Mouse (Mus musculus) right cerebral cortex, postnatal 36 days (tissue): ENCODE results near the gene Colgalt1.

Experiments used
- DNase-seq, 2 experiments: peaks; one replicate each; pipeline ENCODE4 v3.0.0; 2022; ENCODE audit warnings: low spot score in 2 of 2, mixed read lengths in 1 of 2

Gene Colgalt1

DNA sequence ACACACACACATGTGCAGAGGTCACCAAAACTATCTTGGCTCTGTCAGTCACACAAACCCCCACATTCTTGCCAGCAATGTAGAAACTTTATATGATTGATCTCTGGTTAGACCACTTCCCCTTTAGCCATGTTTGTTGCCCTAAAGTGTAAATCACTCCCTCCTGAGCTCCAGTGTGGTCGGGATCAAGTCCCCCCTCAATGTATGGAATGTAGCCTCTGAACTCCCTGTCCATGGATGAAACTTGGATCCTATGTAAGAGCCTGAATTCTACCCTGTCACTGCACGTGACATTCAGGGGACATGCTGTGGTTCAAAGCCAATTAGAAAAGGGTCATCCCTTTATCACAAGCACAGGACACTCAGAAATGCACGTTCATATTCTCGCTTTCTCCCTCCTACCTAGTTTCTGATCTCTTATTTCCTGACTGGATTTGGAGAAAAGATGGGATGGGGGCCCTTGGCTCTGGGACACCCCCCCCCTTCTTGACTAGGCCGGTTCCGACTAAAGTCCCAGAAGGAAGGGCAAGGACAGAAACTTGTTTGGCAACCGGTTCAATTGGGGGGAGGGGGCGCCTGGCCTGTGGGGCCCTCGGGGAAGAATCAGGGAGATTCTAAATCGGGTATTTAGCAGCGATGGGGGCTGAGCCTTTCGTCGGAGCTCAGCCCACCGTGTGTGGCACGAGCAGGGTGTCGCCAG is 17.7 kb downstream of the Colgalt1 start:
- no peak for DNase-seq

GRCm38 (mm10) chr8:71629096-71629697 is 18.4 kb downstream of the Colgalt1 start:
- peak; percentile 84 to 89 for DNase-seq

DNA sequence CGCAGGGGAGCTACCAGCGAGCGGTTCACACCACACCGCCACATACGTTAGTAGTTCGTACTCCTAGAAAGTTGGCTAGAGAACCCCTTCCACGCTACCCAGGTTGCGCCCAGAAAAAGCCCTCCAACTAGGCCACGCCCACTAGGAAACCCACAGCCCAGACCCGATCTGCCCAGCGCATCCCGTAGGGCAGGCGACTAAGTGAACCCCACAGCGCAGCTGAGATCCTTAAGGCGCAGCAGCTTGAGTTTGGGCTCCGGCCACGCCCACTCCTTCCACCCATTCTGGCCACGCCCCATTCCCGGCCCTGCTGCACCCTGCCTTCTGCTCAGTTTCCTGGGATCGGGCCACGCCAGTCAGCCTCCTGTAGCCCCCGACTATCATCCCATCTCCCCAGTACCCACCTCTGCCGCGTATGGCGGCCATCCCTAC is 19.0 kb downstream of the Colgalt1 start:
- DNase-seq, result no peak

DNA sequence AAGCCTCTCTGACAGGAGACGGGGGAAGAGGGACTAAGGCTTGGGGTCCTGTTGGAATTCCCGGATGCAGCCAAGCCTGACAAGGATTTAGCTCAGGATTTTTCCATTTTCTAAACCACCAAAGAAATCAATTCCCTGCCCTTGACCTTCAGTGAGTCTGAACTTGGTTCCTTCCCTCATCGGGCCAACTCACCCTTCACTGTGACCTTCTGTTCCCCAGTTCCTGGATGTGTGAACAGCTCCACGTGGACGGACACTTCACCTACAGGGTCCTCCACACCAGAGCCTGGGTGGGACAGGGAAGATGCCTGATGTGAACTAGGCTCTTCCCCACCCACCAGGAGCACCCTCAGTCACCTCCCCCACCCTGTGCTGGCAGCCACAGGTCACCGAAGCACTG is 20.0 kb downstream of the Colgalt1 start:
- no peak for DNase-seq

DNA sequence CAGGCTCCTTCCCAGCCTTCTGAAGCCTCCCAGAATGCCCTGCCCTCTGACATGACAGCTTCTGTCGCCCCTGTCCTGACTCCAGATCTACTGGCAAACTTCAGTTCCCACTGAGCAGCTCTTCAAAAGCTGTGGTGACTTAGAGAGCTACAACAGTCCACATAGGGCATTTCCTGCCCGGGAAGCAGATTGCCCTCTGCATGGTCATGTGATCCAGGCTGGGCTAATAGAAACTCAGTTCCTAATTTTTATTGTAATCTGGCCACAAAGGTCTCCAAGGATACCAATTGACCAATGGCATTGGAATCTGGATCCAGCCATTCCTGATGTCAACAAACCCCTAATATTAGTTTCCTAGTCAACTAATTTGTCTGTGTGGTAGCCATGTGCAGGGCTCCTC is 21.1 kb downstream of the Colgalt1 start:
- no peak for DNase-seq

DNA sequence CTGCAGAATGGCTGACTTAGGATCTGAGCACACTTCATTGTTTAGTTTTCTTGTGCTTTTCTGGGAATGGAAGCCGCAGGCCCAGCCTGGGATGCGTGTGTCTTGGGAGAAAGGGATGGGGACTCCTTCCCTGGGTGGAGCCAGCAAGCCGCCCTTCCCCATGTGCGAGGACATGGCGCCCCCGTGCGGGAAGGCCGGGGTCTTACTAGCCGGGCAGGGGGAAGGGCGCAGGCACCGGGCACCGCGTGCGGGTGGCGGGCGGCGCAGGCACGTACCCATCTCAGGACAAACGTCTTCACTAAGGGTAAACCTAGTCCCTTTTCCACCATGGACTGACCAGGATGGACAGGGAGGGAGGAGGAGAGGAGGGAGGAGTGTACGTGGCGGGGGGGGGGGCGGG is 22.4 kb downstream of the Colgalt1 start:
- no peak for DNase-seq

GRCm38 (mm10) chr8:71633981-71634667 is 23.3 kb downstream of the Colgalt1 start:
- DNase-seq, result no peak

GRCm38 (mm10) chr8:71637149-71638095 is 26.6 kb downstream of the Colgalt1 start:
- no peak for DNase-seq

GRCm38 (mm10) chr8:71638321-71638720 is 27.5 kb downstream of the Colgalt1 start:
- no peak for DNase-seq

DNA sequence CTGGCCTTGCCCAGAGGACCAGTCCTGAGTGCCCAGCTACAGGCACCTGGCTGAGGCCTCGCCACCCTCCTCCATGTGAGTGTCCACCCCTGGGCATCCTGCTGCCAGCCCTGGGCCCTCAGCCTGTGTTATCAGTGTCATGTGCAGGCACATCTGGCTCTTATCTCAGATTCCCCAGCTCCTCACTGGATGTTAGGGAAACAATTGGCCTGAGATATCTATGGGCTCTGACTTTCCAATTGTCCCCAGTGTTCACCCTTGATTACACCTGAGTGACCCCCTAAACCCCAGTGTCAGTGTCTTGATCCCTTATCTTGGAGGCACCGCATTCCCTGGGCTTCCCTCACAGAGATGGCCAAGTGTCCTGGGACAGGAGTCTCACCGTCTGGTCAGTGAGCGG is 28.5 kb downstream of the Colgalt1 start:
- no peak for DNase-seq

GRCm38 (mm10) chr8:71645510-71645909 is 34.7 kb downstream of the Colgalt1 start:
- no peak for DNase-seq

DNA sequence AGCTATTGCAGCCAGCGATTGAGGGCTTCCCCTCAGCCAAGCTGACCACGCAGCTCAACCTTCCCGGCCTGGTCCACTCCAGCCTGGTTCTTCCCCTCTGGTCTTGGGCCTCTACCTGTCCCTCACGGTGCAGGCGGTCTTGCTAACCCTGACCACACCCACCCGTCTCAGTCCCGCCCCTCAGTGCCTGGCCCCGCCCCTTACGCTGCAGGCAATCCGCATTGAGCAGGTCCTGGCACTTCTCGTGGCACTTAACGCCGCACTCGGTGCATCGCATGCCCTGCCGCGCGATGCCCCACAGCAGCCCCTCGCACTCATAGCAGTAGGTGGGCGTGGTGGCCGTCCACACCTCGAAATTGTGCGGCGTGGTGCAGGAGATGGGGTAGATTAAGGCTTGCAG is 43.8 kb downstream of the Colgalt1 start:
- no peak for DNase-seq

- no peak for DNase-seq
Observed at GRCm38 (mm10) chr8:71657816-71658215, 47.0 kb downstream of the Colgalt1 start.

DNA sequence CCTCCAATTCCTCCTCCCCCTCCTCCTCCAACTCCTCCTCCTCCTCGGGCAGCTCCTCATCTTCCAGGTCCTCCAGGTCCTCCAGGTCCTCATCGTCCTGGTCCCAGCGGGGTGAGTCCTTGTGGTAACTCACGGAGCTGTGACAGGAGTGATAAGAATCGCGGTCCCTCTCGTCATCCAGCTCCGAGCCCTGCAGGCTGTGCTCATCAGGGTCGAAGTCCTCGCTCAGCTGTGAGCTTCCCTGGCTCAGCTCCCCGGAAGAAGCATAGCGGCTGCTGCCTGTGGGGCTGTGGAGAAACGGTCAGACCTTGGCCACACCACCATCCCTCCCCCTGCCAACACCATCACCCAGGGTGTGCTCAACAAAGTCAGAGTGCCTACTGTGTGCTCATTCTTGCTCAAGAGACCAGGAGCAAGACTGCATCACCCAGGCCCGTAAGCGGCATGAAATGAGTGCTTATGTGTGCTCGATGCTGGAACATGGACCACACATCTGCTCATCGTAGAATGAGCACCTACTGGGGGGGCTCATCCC is 47.8 kb downstream of the Colgalt1 start:
- no peak for DNase-seq

GRCm38 (mm10) chr8:71659751-71660150 is 49.0 kb downstream of the Colgalt1 start:
- DNase-seq, result no peak

DNA sequence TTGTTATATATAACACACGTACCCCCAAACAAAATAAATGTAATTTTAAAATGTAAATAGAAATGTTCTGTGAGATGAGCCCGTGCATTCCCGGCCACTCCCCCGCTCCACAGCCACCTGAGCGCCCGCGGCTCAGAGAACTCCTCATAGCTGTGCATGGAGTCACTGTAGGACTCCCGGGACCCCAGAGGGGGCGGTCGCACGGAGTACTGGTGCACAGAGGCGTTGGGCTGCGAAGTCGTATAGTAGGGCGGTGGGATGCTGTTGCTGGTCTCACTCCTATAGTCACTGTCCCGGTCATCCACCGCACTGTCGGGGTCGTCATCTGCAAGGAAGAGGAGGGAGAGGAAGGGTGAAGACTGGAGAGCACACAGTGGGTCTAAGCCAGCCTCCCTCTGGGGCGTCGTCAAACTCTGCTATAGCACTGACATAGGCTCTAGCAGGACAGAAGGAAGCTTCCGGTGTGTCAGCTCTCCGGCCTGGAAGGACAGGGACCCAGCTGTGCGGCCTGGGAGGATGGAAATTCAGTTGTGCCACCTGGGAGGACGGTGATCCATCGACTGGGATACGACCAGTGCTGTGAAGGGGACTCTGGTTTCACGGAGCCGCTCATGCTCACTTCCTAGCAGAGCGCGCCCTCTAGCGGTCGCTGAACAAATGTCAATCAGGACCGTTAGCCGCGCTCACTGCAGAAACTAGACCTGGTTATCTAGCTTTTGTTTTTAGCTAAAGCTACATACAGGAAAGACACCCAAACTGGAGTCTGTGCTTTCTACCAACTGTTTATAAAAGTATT is 49.7 kb downstream of the Colgalt1 start:
- DNase-seq, result peak; percentile 67 to 76

DNA sequence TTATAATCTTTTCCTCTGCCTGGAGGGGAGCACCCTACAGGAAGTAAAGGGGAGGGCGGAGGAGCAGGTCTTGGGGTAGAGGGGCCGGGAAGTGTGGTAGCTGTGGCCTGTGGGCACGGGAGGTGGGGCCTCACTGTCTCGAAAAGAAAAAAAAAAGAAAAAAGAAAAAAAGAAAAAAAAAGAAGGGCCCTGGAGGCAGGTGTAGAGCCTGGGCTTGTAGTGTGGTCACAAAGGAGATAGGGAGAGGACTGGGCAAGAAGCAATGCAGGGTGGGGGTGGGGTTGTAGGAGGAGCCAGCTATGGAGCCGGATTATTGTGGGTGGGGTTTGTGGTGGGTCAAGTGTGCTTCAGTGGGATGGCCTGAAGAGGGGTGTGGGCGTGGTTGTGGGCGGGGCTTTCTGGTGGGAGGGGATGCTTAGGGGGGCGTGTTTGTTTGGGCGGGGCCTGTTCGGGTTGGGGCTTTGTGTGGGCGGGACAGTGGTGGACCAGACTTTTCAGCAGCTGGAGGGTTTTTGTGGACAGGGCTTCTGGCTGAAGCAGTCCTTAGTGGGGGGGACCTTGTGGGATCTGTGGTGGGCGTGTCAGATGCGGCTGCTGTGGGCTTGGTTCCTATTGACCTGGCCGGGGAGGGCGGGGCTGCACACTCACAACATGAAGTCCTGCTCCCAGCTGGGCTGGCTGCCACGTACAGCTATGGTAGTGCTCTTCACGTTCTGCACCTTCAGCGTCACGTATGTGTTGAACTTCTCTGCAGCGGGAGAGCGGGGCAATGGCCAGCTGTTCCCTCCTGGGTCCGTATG is 54.7 kb downstream of the Colgalt1 start:
- DNase-seq, result no peak

DNA sequence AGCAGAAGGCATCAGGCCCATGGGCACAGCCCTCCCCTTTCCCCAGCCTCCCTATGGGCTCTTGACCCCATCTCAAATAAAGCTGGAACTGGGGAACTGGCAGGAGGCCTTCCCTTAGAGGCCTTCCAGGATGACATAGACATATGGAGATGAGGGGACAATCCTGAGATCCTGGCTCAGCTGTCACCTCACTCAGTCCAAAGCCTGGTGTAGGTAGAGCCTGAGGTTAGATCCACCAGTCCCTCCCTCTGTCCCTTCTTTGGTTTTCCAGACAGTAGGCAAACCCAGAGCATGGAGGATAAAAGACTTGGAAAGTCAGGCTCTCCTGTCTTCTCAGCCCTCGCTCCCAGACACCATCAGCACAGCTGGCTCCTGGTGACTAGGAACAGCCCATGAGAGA is 56.1 kb downstream of the Colgalt1 start:
- no peak for DNase-seq

DNA sequence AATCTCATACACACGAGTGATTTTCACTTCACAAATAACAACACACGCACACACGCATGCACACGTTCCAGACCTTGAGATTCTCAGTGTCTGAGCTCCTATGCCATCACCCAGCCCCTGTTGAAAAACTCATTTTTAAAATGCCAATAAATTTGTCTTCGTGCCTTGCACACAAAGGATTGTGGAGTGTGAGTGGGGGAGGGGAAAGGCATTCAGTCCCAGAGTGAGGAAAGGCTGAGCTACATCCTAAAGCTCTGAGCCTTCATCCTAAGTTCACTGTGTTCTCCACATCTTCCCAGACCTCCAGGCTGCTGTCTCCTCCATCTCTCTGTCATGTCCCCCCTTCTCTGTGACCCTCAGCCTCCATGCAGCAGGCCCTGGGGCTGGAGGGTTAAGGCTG is 56.5 kb downstream of the Colgalt1 start:
- DNase-seq, result no peak
